Mouse (Mus musculus) inflammation-experienced regulatory T-cells, adult 6 months (primary cell): ENCODE data around the gene Il25. TPM values are rescaled to one million over a fixed set of nuclear protein-coding genes. Genes with fewer than 3 reads are reported as not detected.
"Not testable (repeated sequence)": the region's sequence is repeated elsewhere in the genome, so short reads cannot be mapped to it uniquely, and the experiment has no call there.

ENCODE experiments used
- ATAC-seq: one replicate; pipeline ENCODE4 v1.8.0; 2017
- polyA plus RNA-seq, 3 experiments: library from polyadenylated mRNA; unstranded; fragments of 100-300 nt; shearing (Covaris generic); gene quantifications; one replicate each; pipeline ENCODE4 v1.2.1; 2017

Il25 gene
- polyA plus RNA-seq, 3 experiments from 2014 or later: not detected

GRCm38 (mm10) chr14:54927296-54927695 is 5.2 kb upstream of the Il25 start:
- ATAC-seq: no peak

DNA sequence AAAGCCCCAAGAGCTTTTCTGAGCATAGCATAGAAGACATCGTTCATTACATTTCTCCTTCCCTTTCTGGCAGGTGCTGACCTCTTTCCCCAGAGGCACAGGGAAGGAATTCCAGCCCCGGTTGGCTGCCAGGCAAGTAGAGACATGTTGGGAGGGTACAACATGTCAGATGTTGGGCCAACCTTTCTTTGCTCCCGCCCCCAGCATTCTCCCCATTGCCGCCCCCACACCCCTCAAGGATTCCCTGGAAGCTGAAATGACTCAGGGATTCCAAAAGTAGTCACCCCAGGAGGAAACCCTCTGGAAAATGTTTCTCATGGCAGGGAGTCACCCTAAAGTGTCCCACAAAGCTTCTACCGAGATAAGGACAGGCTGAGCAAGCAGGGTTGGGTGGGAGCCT is 2.7 kb upstream of the Il25 start:
- no peak for ATAC-seq

- ATAC-seq: no peak
Measured at GRCm38 (mm10) chr14:54930431-54930830, 2.1 kb upstream of the Il25 start.

DNA sequence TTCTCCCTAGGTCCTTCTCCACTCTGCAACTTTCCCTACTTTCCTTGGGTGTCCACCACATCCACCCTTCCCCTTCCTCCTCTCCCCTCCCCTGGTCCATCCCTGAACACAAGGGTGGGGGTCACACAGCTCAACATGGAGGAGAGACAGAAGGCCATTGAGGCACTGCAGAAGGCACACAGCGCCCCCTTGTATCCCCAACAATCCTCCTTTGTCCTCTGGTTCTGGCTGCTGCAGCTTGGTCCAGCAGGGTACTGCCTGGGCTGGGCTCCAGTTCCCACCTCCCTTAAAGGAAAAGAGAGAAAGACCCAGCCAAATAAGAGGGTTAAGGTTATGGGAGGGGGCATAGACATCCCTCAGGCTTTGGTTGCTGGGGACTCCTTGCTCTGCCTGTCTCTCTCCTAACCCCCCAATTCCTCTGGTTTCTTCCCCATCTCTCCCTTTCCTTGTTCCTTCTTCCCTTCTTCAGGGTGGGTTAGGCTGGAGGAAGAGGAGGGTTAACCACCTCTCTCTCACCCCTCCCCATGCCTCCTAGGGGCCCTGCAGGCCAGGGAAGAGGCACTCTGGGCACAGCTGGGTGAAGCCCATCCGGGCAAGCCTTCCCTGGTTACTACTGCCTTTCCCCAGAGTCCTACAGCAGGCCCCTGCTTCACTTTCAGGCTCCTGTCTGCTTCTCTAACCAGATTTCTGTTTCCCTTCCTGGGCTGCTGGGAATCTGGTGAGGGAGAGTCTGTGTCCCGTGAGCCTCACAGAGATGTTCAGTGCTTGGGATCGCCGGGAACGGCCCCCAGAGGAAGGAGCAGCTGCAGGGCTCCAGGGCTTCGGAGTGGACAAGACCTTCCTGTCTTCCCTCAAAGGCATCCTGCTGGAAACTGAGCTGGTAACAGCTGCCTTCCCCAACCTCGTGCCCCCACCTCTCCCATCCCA is 3.7 kb downstream of the Il25 start, which contains the start of gene Cmtm5:
Gene Cmtm5 (plus strand): TSS at position 358 of the 927 bp plus-strand sequence.
- no peak for ATAC-seq

GRCm38 (mm10) chr14:54936831-54937160 is 4.3 kb downstream of the Il25 start:
- ATAC-seq: no peak

GRCm38 (mm10) chr14:54937361-54938182 is 5.1 kb downstream of the Il25 start:
- no peak for ATAC-seq

GRCm38 (mm10) chr14:54938431-54939219 is 6.1 kb downstream of the Il25 start:
- ATAC-seq: no peak

DNA sequence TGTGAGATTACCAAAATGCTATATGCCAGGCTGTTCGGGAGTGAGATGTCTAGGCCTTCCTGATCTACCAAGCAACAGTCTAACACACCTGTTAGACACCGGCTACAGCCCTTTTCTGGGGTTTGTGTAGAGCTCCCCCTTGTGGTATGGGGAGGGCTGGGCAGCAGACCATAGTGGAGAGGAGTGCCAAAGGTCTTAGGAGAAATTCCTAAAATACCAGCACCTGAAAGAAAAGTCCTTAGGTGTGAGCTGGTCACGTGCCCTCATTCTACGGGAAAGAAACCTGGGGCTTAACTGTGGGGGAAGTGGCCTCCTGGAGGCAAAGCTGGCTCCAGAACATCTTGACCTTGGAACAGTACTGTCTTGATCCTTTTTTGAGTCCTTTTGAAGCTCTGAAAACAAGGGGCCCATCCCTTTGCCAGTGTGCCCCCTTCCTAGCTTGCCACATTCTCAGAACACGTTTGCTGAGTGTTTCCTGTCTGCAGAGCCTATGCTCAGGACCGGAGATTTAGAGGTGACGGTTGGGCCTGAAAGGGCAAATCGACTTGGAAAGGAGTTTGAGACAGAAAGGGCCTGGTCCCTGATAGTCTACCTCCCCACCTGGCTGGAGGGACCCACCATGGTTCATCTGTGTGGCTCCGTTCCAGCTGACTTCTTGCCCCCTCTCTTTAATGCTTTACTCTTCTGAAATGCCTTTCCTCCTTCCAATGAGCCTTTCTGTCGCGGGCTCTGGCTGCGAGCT is 7.1 kb downstream of the Il25 start:
- ATAC-seq: no peak

DNA sequence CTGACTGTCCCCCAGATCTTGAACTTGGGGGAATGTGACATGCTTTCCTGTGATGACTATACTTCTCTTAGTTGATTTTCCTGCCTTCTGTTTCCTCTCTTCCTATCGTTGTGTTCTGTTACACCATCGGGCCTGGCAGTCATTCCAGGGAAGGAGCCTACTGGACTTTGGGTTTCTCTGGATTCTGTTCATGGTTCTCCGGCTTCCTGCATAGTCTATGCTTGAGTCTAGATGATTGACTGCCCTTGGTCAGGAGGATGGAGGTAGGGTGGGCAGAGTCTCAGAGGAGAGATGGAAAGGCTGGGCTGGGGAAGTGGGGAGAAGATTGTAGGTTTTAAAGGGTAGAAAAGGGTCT is 7.7 kb downstream of the Il25 start:
- no peak for ATAC-seq

- ATAC-seq: no peak
Measured at GRCm38 (mm10) chr14:54941024-54941978, 8.8 kb downstream of the Il25 start.

DNA sequence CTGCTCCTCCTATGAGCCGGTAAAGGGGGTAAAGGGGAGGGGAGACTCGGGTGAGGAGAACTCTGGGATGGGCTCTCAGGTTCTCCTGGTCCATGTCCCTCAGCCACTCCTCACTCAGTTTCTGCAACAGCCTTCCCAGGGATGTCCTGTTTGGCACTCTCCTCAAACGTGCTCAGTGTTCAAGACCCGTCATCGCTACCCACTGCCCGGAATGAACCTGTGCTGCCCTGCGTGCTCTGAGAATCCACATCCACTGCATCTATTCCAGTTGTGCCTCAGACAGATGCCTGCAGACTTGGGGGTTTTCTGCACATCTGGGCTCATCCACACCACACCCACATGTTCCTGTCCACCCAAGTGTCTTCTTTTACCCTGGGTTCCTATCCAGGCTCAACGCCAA is 10.0 kb downstream of the Il25 start:
- ATAC-seq: no peak

GRCm38 (mm10) chr14:54943971-54944370 is 11.5 kb downstream of the Il25 start:
- no peak for ATAC-seq

DNA sequence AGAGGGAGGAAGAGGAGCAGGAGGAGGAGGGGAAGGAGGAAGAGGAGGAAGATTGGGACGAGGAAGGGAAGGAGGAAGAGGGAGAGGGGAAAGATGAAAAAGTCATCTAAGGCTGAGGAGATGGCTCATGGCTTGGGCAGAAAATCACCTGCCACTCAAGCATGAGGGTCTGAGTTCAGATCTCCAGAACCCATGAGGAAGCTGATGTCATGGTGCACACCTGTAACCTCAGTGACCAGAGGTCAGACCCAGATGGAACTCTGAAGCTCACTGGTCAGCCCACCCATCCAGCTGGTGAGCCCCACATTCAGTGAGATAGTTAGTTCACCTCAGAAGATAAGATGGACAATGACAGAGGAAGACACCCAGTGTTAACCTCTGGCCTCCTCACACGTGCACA is 12.4 kb downstream of the Il25 start:
- no peak for ATAC-seq

- ATAC-seq: no peak
Measured at GRCm38 (mm10) chr14:54945975-54946704, 13.6 kb downstream of the Il25 start.

- ATAC-seq: not testable (repeated sequence)
Measured at GRCm38 (mm10) chr14:54947008-54947407, 14.5 kb downstream of the Il25 start.

DNA sequence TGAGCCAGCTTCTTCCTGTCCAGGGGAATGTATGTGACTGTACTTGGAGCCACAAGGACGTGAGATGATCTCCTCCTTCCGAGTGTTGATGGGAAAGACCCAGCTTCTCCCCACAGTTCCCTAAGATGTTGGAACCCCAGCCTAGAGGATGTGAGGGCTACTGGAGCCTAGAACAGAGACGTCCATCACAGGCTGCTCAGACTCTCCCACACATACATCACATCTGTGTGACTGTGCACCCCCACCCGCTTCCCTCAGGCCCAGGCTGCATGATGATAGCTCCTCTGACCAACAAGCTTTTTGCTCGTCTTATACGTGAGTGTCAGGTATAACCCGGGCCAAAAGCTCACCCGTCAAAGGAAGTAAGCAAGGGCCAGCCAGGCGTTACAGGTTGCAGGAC is 16.3 kb downstream of the Il25 start:
- no peak for ATAC-seq

- no peak for ATAC-seq
Measured at GRCm38 (mm10) chr14:54950493-54950892, 18.0 kb downstream of the Il25 start.

DNA sequence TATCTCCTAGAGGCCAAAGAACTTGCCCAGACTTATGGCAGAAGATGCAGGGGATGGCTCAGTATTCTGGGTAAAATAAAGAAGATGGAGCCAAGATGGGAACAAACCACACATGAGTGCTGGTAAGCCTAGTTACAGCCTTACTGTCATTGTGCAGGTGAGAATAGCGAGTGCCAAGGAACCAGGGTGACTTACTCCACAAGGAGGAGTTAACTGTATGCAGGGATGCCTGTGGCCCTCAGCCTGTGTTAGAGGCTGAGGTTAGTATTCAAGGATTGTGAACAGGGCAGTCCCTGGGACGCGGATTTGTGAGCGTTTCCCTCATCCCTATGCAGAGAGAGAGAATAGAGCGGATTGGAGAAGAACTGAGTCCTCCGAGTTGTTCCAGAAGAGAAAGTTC is 19.1 kb downstream of the Il25 start:
- ATAC-seq: no peak

GRCm38 (mm10) chr14:54953664-54954206 is 21.2 kb downstream of the Il25 start:
- no peak for ATAC-seq

GRCm38 (mm10) chr14:54954474-54954873 is 22.0 kb downstream of the Il25 start:
- no peak for ATAC-seq
